In genomic region chr16:92399490-92400458, GRCm38 (mm10) we compare ENCODE assay signal across 8 mouse cellular contexts. TPM values are rescaled to one million over a fixed set of nuclear protein-coding genes. Genes with fewer than 3 reads are reported as not detected.
DNase-seq lines count a peak whose midpoint lies in the region.

No protein-coding gene starts in this region.

- WGBS in macrophage (ENCODE audit: missing documents), result 6% methylated on average over 37 of the region's 37 CpGs

- peak; percentile 92 for DNase-seq in adrenal gland, adult 2 months
- peak; percentile 93 for DNase-seq in embryo, embryonic 10.5 days (ENCODE audit: low spot score)
- peak; percentile 86 for DNase-seq in gastrocnemius, postnatal 25 days
- DNase-seq in induced T-regulatory cell, adult 2 months (ENCODE audit: low read depth), result peak; percentile 12
- DNase-seq in left cerebral cortex, adult 8-10 months (ENCODE audit: low spot score in 2 of 2), result peak; percentile 52 to 72
- DNase-seq in right cerebral cortex, postnatal 14 days, result peak; percentile 69
- DNase-seq in c-Kit-positive CD71-positive TER-119-positive erythroid progenitor cells, embryonic 14.5 days (ENCODE audit: low spot score), result no peak

- peaks cover 18% of the 10 kb centered on the region; the same call in 1 of the 2 replicates for H3K36me3 ChIP-seq in macrophage (ENCODE audit: inconsistent target)

- no peaks in the 10 kb centered on the region for H3K79me2 ChIP-seq in macrophage (ENCODE audit: inconsistent target)

- H3K4me3 ChIP-seq in macrophage (ENCODE audit: inconsistent target), result peak overlapping the region; percentile 35

- 0 out of 2 replicates have a peak overlapping the region, but pooled peaks have one; percentile 13 for H3K27ac ChIP-seq in macrophage

RNA-seq across cellular contexts. Expression of gene Kcne1, which starts 40.5 kb away (rescaled TPM):
- total RNA-seq in adrenal gland, adult 2 months (2021), result under 1 TPM in 1 of 2 experiments, not detected in 1; 0.17 TPM
- 0.41 TPM in 1 of 2 replicates, not detected in the other for polyA plus RNA-seq in adrenal gland, adult 2 months (2012; rRNA removed)
- not detected for total RNA-seq in gastrocnemius, postnatal 25 days (2021)
- under 1 TPM in 1 of 4 experiments, not detected in 3; 0.24 TPM for total RNA-seq in left cerebral cortex, adult 8-10 months (2022)
- not detected for total RNA-seq in macrophage (2018; cell fraction: chromatin; rRNA removed)
- not detected for total RNA-seq in macrophage (2018; cell fraction: cytosol; rRNA removed)
- total RNA-seq in macrophage (2018; cell fraction: nucleus; rRNA removed), result not detected
- polyA plus RNA-seq in macrophage (2018), result not detected in 3 replicates
